Mouse (Mus musculus) C2C12 (cell line): ENCODE data around the gene Tpk1. TPM values are rescaled to one million over a fixed set of nuclear protein-coding genes. Genes with fewer than 3 reads are reported as not detected.

Source experiments
- H3K27me3 ChIP-seq: one replicate; pipeline ENCODE4 v1.6.1; 2011; ENCODE audit not compliant: control insufficient read depth, insufficient read depth, insufficient read length
- H3K36me3 ChIP-seq: one replicate; pipeline ENCODE4 v1.6.1; 2011; ENCODE audit not compliant: control insufficient read depth, insufficient read depth
- H3K4me3 ChIP-seq: one replicate; pipeline ENCODE4 v1.5.1; 2011; ENCODE audit warnings: mild to moderate bottlenecking, control low read depth; ENCODE audit not compliant: poor library complexity, insufficient read depth, severe bottlenecking
- H3K79me2 ChIP-seq: one replicate; pipeline ENCODE4 v1.6.1; 2011; ENCODE audit not compliant: control insufficient read depth, insufficient read depth
- H3K79me3 ChIP-seq: one replicate; pipeline ENCODE4 v1.6.1; 2011; ENCODE audit warnings: low read depth, control low read depth
- H3ac ChIP-seq: one replicate; pipeline ENCODE3; 2011; ENCODE audit warnings: low read depth; ENCODE audit not compliant: control insufficient read depth, insufficient read length
- CEBPB ChIP-seq: IDR thresholded peaks from one replicate; pipeline ENCODE4 v1.6.1; 2011; ENCODE audit warnings: low read depth, mild to moderate bottlenecking, control low read depth, moderate library complexity
- CTCF ChIP-seq: IDR thresholded peaks from one replicate; pipeline ENCODE4 v1.5.1; 2011; ENCODE audit not compliant: control insufficient read depth, insufficient read depth, insufficient read length
- FOSL1 ChIP-seq: IDR thresholded peaks from one replicate; pipeline ENCODE4 v1.8.0; 2011; ENCODE audit warnings: mild to moderate bottlenecking, low read length; ENCODE audit not compliant: poor library complexity, insufficient read depth, severe bottlenecking
- MAX ChIP-seq: IDR thresholded peaks from one replicate; pipeline ENCODE4 v1.6.1; 2011; ENCODE audit warnings: mild to moderate bottlenecking, control low read depth
- MYOD1 ChIP-seq: IDR thresholded peaks from one replicate; pipeline ENCODE4 v1.6.1; 2011; ENCODE audit warnings: low read depth; ENCODE audit not compliant: control insufficient read depth, insufficient read length
- MYOG ChIP-seq: IDR thresholded peaks from one replicate; pipeline ENCODE4 v1.6.1; 2011; ENCODE audit not compliant: control insufficient read depth, insufficient read length; ENCODE audit errors: extremely low read depth
- USF1 ChIP-seq: IDR thresholded peaks from one replicate; pipeline ENCODE4 v1.6.1; 2011; ENCODE audit warnings: low read depth, mild to moderate bottlenecking, control low read depth, moderate library complexity
- polyA plus RNA-seq: library from polyadenylated mRNA; unstranded; fragments of >200 nt; fragmentation: generic; extraction: Trizol; gene quantifications from one replicate; pipeline ENCODE4 v1.2.1, GENCODE M21; 2012; ENCODE audit warnings: missing spikeins

Tpk1 gene
- polyA plus RNA-seq, 1 experiment = 0.82 TPM

DNA sequence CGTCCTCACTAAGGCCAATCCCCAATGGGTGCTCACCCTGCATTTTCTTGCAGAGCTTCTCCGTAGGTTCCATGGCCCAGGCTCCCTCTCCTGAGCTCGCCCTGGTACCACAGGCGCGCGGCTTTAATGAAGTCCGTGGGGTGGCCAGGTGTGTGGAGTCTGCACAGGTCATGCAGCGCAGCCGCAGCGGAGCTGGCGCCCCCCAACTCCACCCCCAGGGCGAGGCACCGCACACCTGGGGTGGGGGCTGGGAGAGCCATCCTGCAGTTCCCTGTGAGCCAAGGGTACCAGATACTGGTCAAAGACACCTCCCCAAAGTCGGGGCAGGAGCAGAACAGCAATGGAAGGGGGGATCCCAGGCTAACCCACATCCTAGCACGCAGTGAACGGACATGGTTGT lies 356.6 kb downstream of the Tpk1 start, which contains the start of gene Nobox:
Gene Nobox (minus strand): TSS at position 101 of the 400 bp plus-strand sequence.
- Histone ChIP-seq H3K27me3 (no peaks in the 10 kb centered on the region), H3K79me3 (no peaks in the 10 kb centered on the region), H3K4me3 (no peak within 1 kb of the TSS), H3K79me2 (no peaks in the 10 kb centered on the region), H3K36me3 (no peaks in the 10 kb centered on the region), H3ac (no peak within 1 kb of the TSS)
- TF ChIP-seq FOSL1 (no peak), CTCF (no peak), MYOG (no peak), MAX (no peak), MYOD1 (no peak), USF1 (no peak), CEBPB (no peak)

DNA sequence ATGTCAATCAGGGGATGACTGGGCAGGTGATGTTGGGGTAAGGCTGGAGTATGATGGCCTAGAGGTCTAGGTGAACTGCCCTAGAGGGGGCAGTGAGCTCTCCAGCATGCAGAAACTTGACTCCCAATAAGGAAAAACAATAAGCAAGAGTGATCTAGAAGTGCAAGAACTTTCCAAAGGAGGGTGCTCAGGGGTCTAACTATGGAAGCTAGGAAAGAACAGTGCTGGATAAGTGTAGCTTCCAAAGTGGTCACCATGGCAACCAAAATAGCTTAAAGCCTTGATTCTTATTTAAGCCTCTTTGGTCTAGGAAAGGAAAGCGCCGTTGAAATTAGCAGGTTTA lies 368.6 kb downstream of the Tpk1 start:
- H3K79me2 ChIP-seq = no peaks in the 10 kb centered on the region
- TF ChIP-seq FOSL1 (no peak), MYOD1 (no peak), CEBPB (no peak), CTCF (no peak), USF1 (no peak), MAX (no peak), MYOG (no peak)
- H3ac ChIP-seq = no peak overlapping the region
- no peaks in the 10 kb centered on the region for H3K27me3 ChIP-seq
- H3K36me3 ChIP-seq = no peaks in the 10 kb centered on the region
- H3K79me3 ChIP-seq = no peaks in the 10 kb centered on the region
- no peak overlapping the region for H3K4me3 ChIP-seq

DNA sequence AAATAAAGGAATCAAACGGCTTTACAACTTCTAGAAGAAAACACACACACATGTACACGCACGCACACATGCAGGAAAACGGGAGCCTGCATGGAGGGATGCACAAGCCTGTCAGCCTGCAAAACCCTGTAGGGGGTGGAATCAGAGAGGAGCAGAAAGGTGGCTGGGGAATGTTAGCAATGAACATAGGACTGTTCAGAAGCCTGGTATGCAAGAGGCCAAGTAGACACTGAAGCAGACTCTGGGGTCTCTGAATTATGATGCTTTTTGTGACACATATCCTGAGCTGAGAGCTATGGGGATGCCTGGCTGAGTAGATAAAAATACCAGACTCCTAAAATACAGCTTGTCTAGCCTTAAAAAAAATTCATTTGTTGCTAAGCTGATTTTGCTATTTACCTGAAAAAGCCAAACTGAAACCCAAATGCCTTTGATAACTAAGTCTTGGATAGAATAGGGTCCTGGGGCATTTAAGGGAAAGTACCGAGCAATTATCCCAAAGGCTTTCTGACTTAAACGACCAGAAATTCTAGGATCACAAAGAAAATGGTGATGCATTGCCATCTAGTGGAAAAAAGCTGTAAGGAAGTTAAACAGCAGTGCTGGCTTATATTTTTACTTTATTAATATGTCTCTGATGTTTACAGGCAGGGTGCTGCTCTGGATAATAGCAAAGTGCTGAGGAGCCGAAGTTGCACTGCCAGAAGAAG lies 369.1 kb downstream of the Tpk1 start:
- Histone ChIP-seq H3K27me3 (no peaks in the 10 kb centered on the region), H3K36me3 (no peaks in the 10 kb centered on the region), H3ac (no peak overlapping the region), H3K79me3 (no peaks in the 10 kb centered on the region), H3K4me3 (no peak overlapping the region), H3K79me2 (no peaks in the 10 kb centered on the region)
- TF ChIP-seq FOSL1 (no peak), MAX (no peak)

DNA sequence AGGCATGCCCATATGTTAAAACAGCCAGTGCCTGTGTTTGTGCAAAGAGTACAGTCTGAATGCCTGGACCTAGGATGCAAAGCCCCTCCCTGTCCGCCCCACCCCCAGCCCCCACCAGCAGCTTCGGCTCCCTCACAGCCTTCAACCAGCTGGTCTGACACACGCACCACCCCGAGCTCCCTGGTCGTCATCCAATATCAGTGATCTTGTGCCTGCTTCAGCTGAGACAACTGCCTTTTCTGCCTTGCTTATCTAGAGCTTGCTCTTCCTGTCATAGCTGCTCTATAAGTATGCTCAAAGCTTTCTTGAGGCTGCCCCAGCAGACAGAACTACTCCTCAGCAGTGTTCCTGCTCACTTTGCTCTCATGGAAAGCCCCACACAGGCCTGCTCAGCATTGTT lies 370.2 kb downstream of the Tpk1 start:
- Histone ChIP-seq H3K36me3 (no peaks in the 10 kb centered on the region), H3K4me3 (no peak overlapping the region), H3K79me3 (no peaks in the 10 kb centered on the region), H3K27me3 (no peaks in the 10 kb centered on the region), H3K79me2 (no peaks in the 10 kb centered on the region), H3ac (no peak overlapping the region)
- TF ChIP-seq FOSL1 (no peak), USF1 (no peak), MYOD1 (no peak), MYOG (no peak), CTCF (no peak), MAX (no peak), CEBPB (no peak)
